Mouse (Mus musculus): ENCODE measurements around the gene Gsdma2.
"Not testable (repeated sequence)": the region's sequence is repeated elsewhere in the genome, so short reads cannot be mapped to it uniquely, and the experiment has no call there.

Gene Gsdma2

DNA sequence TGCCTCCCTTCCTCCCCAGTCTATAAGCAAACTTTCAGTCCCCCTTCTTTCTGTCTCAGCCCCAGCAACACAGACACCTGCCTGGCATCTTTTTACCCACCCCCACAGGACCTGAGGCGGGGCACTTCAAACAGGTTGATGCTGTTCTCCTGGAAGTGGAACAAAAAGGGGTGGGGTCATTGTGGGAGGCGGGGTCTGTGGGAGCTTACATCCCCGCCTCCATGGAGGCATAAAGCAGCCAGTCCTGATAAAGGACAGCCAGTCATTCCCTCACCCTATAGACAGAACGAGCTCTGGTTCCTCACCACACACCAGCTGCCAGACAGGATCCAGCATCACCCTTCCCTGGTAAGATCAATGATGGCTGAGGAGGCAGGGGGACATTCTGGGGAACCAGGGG lies 17.5 kb downstream of the Gsdma2 start, which contains the start of gene Gsdma:
TSS of gene Gsdma (plus strand) at position 261 of the 400 bp plus-strand sequence.
- DNase-seq (ENCODE audit: low spot score in 2 of 2) = no peak

DNA sequence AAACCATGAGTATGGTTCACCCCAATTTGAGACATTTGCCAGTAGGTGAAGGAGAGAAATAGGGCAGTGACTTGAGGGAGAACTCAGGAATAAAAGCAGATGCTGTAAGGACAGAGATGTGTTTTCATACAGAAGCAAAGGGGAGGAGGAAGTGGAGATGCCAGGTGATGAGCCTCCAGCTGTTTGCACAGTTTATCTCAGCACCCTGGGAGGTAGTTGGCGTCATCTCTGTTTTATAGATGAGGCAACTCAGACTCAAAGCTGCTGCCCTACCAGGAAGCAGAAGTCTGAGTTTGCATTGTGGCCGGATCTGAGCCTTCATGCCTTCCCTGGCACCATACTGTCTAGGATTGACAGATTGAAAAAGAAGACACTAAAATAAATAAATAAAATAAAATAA lies 22.4 kb downstream of the Gsdma2 start:
- DNase-seq (ENCODE audit: low spot score in 2 of 2) = no peak

DNA sequence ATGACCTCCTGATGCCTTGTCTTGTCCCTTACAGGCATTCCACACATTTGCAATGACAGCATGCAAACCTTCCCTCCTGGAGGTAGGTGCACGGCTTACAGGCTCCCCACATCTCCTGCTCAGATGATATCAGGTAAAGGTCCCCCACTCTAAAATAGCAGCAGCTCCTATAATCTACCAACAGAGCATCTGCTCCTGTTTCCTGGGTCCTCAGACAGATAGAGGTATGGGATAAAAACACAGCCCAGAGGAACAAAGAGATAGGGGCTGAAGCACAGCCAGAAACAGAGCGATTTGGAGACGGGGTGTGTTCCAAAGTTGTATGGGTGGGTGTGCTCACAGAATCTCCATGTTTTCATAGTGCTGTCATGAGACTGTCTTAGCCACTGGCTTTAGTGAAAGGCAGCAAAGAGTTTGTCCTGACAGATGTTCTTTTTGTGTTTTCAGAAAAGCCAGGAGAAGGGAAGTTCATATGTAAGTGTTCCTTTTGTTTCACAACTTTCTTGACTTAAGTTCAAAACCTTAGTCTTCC lies 24.8 kb downstream of the Gsdma2 start:
- no peak for DNase-seq (ENCODE audit: low spot score in 2 of 2)

DNA sequence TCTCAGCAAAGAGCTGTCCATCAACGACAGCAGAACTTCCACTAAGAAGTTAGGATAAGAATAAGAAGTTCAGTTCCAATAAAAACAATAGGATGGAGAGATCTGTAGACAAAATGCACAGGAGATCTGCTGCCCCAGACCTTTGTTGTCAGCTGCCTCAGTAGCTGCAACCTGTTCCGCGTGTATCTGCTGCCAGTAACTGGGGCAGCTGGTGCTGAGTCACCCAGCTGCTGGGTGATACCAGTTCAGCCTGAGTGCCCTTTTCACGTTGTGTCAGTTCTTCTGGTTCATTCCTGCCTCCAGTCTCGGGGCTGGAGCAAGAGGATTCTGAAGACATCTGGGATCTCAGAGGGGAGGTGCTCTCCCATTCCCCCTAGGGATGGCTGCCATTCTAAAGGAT lies 25.3 kb downstream of the Gsdma2 start:
- no peak for DNase-seq (ENCODE audit: low spot score in 2 of 2)

DNA sequence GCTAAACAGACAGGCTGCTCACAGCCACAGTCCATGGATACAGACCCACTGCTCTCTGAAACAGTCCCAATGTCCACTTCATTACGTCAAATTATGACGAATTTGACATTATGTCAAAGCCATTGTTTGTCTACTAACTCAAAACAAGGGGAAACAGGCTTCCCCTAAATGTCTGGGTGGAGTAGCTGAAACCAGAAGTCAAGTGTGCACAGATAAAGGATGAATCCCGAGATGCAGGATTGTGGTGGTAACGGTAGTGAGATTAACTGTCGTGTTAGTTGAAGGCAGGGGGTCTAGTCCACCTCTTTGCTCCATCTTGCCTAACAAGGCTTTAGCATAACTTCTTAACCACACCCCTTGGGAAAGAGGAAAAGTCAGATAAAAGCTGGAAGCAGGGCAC lies 25.9 kb downstream of the Gsdma2 start:
- no peak for DNase-seq (ENCODE audit: low spot score in 2 of 2)

DNA sequence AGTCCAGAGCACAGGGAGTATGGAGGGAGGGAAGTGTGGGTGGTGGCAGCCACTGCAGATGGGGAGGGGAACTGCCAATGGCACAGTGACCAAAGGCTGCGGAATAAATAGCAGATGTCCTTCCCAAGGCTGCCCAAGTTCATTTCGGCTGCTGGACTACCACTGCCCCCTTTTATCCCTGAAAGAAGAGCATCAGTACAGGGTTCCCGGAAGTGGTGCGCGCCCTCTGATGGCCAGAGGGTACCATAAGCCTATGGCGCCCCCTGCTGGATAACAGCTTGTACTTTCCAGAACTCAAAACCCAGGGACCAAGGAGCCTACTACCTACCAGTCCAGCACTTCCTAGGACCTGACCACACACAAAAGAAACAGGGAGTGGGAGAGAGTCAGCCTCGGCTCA lies 26.6 kb downstream of the Gsdma2 start:
- DNase-seq (ENCODE audit: low spot score in 2 of 2) = peak in 1 of 2 experiments; percentile 56

DNA sequence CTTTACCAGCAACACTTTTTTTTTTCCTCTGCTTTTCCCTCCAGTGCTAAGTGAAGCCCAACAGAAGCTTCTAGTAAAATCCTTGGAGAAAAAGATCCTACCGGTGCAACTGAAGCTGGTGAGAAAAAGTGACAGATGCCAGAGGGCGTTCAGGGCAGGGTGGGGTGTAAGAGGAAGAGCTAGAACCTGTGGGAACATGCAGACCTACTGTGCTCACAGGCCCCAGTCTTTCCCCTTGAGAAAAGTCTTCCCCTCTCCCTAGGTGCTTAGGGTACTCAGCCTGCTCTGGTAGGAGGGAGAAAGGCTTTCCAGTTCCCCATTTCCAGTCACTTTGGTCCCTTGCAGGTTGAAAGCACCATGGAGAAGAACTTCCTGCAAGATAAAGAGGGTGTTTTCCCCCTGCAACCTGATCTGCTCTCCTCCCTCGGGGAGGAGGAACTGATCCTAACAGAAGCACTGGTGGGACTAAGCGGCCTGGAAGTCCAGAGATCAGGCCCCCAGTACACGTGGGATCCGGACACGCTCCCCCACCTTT lies 29.3 kb downstream of the Gsdma2 start:
- DNase-seq (ENCODE audit: low spot score in 2 of 2) = no peak

DNA sequence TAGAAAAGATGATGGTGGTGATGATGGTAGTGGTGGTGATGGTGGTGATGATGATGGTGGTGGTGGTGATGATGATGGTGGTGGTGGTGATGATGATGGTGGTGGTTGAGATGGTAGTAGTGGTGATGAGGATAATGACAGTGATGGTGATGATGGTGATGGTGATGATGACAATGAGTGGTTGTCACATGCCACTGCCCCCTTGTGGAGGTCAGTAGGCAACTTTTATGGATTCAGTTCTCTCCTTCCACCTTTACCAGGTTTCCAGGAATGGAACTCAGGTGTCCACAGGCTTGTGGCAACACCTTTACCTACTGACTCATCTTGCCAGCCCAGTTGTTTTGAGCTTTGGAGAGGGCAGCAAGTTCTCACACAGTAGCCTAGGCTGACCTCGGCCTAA lies 33.5 kb downstream of the Gsdma2 start:
- DNase-seq (ENCODE audit: low spot score in 2 of 2) = no peak

DNA sequence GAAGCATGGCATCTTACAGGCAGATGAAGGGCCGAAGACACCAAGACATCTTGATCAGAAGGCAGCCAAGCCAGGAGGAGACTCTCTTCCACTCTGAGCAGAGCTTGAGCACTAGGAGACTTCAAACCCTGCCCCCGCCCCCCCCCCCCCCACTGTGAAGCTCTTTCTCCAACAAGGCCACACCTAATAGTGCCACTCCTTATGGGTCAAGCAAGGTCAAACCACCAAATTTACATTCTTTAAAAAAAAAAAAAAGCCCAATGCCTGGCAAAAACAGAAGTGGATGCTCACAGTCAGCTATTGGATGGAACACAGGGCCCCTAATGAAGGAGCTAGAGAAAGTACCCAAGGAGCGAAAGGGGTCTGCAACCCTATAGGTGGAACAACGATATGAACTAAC lies 34.0 kb downstream of the Gsdma2 start:
- DNase-seq (ENCODE audit: low spot score in 2 of 2) = not testable (repeated sequence)

DNA sequence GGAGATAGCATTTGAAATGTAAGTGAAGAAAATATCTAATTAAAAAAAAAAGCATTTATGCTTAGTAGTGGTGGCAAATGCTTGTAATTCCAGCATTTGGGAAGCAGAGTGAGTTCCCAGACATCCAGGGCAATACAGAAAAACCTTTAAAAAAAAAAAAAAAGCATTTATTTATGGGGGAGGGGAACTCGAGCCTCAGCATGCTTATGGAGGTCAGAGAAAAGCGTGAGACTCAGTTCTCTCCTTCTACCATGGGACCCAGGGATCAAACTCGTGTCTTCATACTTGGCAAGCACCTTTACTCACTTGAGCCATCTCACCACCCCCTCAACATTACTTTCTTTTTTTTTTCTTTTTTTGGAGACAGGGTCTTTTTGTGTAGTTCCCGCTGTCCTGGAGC lies 34.6 kb downstream of the Gsdma2 start:
- no peak for DNase-seq (ENCODE audit: low spot score in 2 of 2)

DNA sequence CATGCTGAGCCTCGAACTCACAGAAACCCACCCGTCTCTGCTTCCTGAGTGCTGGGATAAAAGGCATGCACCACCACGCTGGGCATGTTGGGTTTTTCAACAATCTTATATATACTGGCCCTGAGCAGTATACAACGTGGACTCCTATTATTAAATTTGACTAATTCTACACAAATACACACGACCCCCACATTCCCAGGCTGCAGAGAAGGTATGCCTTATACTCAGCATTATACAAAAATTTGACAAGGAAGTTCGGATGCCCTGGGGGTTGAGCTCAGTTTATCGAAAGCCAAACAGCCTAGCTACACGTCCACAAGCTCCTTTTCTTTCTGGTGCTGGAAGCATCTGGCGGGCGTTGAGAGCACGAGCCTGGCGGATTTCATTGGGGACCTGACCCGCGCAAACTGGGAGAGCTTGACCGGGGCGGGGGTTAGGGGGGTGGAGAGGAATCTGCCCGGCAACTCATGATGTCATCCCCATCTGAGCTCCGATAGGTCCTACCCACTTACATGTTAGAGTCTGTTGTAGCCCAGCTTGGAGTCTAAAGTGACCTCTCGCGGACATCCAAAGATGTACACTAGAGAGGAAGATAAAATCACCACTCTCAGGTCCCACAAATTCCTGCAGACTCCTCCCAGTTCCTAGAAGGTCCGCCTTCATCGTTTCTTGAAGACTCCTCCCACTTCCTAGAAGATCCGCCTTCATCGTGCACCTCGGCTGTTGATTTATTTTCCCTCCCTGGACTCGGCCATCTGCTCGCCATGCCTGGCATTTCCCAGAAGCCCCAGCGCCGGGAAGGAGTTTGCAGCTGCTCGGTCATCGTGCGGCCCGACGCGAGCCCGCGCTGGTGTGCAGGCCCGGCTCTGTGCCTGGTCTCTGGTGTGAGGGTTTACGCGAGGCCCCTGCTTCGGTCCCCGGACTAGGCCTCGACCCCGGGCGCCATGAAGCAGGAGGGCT lies 35.5 kb downstream of the Gsdma2 start, which contains the start of gene Psmd3:
TSS of gene Psmd3 (plus strand) at position 769 of the 960 bp plus-strand sequence.
- peak; percentile 97 to 98 for DNase-seq (ENCODE audit: low spot score in 2 of 2)

DNA sequence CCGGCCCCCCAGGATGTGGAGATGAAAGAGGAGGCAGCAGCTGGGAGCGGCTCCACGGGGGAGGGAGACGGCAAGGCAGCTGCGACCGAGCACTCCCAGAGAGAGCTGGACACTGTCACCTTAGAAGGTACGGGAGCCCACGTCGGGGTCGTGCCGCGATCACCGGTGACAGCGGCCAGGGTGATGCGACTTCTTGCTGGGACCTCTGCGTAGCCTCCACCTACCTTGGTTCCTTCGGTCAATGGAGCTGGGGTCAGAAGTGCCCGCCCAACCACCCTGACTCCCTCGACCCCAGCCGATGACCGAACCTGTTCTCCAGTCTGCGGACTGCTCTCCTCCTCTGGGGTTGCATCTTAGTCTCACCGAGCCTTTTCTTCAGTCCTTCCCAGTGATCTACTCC lies 36.3 kb downstream of the Gsdma2 start:
- no peak for DNase-seq (ENCODE audit: low spot score in 2 of 2)

DNA sequence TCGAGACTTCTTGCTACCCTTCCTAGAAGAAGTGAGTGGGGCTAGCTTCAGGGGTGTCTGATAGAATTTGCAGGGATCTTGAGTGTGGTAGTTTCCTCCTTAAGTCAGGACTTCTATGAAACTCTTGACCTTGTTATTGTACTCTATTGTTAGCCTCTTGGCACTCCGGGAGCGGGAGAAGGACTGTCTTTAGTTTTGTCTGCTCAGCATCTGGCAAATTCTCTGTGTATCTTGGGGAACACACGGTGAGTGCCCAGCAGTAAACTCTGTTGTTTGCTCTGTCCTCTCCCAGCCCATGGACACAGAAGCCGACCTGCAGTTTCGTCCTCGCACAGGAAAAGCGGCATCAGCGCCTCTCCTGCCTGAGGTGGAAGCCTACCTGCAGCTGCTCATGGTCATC lies 39.1 kb downstream of the Gsdma2 start:
- no peak for DNase-seq (ENCODE audit: low spot score in 2 of 2)

DNA sequence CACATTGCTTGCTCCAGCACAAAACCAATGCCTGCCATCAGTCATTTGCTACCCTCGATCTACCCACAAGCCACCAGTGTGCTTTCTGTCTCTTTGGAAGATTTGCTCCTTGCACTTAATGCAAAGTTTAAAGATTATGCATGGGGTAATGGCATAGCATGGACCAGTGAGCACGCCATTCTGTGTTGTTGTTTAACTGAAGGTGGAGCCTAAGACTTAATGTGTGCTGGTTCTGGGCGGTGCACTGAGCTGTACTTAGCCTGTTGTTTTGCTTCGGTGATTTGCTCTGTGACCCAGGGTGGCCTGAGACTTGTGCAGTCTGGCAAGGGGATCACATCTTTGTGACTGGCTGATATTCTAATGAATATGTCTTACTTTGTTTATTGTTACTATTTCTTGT lies 40.4 kb downstream of the Gsdma2 start:
- no peak for DNase-seq (ENCODE audit: low spot score in 2 of 2)

DNA sequence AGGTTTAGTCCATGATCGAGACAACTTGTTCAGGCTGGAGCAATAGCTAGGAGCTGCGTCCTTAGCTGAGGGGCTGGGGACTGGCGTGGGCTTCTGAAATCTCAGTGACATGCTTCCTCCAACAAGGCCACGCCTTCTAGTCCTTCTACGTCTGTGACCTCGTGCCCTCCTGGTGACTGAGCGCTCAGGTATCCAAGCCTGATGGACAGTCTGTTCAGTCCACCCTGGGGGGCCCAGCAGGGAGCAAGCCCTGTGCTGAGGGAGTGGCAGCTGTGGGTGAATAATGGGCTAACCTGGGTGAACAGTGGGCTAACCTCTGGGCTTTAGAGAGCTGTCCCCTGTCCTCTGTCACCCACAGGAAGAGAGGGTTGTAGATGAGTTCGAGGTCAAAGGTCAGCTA lies 41.5 kb downstream of the Gsdma2 start:
- no peak for DNase-seq (ENCODE audit: low spot score in 2 of 2)

DNA sequence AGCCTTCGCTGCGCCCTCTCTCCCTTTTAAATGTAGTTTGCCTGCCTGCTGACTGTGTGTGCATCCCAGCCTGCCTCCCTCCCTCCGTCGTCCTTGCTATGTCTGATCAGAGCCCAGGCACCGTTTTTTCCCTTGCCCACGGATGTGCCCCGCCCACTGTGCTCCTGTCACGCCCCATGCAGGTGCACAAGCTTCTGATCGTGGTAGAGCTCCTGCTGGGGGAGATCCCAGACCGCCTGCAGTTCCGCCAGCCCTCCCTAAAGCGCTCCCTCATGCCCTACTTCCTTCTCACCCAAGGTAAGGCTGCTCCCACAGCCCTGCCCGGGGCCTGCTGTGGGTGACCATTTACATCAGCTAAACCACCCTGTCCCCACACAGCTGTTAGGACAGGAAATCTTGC lies 46.6 kb downstream of the Gsdma2 start:
- no peak for DNase-seq (ENCODE audit: low spot score in 2 of 2)

DNA sequence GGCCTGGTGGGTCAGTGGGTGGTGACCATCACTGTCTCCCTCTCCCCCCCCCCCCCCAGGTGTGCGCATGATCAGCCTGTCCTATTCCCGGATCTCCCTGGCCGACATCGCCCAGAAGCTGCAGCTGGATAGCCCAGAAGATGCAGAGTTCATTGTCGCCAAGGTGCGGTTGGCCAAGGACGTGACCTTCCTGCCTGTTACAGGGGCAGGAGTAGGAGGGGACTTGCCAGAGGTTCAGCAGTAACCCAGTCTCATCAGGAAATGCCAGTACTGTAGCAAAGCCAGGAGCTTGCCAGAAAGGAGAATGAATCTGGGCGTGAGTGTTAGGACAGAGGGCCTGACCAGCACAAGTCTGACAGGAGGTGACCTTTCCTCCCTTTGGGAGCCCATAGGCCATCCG lies 47.2 kb downstream of the Gsdma2 start:
- DNase-seq (ENCODE audit: low spot score in 2 of 2) = no peak

DNA sequence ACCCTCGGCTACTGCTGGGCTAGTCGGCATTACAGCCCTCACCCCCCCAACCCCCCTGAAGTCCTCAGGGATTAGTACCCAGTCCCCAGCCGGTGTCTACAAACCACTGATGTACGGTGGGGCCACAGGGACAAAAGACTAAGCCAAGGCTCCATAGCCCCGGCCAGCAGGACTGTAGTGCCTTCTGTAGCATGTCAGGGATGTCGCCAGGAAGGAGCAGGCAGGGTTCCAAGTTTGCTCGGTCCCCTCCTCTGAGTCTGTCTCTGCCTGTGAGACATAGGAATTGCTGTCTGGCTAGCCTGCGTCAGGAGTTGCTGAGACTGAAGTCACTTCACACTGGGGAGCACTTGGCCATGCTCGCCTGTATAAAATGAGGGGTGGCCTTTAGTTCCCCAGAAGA lies 47.7 kb downstream of the Gsdma2 start:
- DNase-seq (ENCODE audit: low spot score in 2 of 2) = no peak

DNA sequence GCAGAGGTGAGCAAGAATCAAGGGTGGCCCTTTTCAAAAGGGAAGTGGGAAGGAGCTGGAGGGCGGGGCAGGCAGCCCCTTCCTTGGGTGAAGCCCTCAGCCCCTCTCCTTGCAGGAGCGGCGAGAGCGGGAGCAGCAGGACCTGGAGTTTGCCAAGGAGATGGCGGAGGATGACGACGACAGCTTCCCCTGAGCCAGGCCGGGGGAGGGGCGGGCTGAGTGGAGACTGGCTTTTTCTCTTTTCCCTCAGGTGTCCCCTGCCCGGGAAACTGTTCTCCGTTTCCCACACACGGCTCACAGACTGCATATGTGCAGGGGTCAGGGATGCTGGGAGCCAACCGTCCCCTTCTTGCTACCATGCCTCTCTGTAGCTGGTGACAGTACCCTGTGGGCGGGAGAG lies 48.8 kb downstream of the Gsdma2 start:
- no peak for DNase-seq (ENCODE audit: low spot score in 2 of 2)

DNA sequence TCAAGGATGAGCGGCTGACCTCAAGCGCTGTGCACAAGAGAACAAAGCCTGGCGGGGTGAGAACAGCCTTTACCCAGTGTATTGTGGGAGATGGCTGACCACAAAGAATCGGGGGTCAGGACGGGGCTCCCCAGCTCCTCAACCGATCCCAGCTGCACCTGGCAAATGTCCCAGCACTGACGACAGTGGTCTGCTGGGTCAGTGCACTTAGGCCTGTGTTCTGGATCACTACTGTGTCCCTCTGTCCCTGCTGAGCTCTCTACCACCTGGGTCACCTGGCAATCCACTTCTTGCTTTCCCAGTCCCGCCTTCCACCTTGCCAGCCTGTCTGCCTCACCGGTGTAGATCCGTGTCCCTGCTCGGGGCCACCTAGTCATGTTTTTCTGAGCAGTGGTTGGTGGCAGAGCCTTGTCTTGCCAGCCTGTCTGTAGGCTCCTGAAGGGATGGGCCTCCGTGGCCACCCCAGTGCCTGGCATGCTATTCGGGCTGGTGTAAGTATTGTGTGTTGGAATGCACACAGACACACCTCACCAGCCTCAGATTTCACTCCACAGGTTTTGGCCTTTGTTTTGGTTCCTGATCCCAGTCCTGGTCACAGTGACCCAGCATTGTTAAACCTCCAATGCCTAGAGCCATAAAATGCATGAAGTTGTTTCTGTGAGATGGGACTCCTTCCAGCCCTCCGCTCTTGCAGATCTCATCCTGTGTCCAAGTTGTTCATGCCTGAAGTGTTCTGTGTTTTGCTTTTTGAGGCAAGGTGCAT lies 50.1 kb downstream of the Gsdma2 start:
- DNase-seq (ENCODE audit: low spot score in 2 of 2) = no peak

DNA sequence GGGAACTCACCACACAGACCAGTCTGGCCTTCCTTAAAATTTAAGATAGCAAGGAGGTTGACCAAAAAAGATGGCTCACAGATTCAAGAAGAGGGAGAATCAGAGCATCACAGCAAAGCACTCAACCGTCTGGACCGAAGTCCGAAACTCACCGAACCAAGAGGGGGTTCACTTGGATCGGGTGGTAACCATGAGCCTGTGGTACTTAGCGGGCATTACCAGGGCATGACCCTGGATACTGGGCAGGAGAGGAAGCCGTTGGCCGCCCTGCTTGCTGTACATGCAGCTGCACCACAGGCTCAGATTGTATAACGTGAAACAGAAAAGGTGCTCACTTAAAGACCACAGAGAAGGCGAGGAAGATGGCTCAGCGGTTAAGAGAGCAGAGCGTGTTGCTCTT lies 50.7 kb downstream of the Gsdma2 start:
- DNase-seq (ENCODE audit: low spot score in 2 of 2) = no peak
